Mouse (Mus musculus) 416B (cell line): ENCODE data around the gene Olfr557.
A peak's percentile ranks its signal among the peaks of the same experiment; 100 is the strongest.

ENCODE experiments used
- DNase-seq: peaks from one replicate; pipeline ENCODE4 v3.0.0; 2011; ENCODE audit warnings: low read depth

Gene Olfr557

DNA sequence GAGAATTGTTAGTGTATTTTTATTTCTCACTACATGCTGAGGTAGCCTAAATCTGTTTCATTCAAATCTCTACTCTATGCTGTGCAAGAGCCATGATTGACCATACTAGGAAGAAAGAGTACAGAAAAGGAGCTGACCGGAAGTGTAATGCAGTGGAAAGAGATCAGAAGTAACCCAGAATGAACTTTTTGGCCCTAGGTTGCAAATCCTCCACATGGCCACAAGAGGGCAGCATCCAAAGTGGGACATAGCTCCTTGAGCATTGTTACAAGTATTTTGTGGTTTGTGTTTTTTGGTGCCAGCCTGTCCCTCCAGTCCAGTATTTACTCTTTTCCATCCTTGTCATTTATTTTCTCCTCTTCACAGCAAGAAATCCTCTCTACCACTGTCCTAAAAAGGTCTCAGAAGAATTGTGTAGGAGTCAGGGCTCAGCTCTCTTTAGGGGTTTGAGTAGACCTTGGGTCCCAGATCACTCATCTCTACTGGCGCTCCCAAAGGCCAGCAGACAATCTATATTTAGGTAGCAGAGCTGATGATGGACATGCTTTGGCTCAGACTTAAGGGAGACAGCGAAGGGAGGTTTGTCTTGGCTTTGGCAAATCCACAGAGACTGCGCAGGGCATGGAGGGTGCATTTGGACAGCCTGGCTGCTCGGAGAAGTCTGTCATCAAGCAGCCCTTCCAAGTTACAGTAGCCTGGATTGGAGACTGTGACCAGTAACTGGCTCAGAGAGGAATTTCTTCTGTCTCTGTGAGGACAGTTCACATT is at the start of gene Olfr557:
Gene Olfr557, plus strand, starts transcription at position 553 of the 768 bp plus-strand sequence.
- peak; percentile 66 for DNase-seq

DNA sequence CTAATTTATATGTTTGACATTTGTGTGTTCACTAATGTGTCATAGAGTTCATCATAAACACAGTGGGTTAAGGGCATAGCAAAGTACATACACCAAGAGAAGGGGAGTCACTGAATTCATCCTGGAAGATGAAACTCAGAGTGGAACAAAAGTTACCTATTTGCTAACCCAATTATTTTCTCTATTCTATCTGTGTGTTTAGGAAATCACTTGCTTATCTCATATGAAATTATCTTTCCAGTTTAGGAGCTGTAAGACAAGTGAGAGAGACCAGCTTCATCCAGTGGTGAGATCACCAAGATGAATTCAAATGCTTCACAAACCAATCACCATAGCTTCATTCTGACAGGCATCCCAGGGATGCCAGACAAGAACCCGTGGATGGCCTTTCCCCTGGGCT is 37.2 kb upstream of the Olfr557 start, which contains the start of gene Olfr555:
Gene Olfr555, plus strand, starts transcription at position 301 of the 400 bp plus-strand sequence.
- no peak for DNase-seq

DNA sequence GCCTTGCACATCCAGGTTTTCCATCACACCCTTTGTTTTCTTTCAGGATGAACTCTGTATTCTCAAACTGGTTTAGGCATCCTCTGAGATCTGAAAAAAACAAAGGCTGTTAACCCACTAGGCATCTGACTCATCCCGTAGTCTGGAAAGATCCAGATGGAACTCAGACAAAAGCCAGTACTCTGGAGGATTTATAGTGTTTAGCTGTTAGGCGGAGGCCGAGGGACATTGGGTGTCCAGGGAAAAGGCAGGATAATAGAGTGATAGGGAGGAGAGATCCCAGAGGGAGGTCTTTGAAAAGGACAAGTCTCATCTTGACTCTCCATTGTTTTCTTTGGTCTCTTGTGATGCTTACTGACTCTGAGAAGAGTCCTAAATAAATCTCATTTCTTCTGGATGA is 31.1 kb upstream of the Olfr557 start, which contains the start of gene Olfr556:
Gene Olfr556, plus strand, starts transcription at position 301 of the 400 bp plus-strand sequence.
- no peak for DNase-seq

DNA sequence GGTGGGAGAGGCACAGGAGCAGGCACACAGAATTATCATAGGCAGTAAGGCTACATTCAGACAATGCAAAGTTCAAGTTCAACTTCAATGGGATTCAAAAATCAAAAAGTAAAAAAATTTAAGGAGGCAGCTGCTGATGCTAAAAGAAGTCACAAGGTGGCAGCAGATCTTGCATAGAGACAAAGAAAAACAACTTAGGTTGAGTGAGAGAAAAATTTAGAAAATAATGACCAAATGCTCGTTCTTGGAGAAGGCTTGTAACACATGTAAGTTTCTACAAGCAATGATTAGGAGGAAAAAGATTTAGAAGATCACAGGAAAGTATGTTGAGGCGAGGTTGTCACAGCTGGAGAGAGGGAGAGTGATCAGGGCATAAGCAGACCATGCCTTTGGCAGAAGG is 30.3 kb upstream of the Olfr557 start:
- peak; percentile 59 for DNase-seq

DNA sequence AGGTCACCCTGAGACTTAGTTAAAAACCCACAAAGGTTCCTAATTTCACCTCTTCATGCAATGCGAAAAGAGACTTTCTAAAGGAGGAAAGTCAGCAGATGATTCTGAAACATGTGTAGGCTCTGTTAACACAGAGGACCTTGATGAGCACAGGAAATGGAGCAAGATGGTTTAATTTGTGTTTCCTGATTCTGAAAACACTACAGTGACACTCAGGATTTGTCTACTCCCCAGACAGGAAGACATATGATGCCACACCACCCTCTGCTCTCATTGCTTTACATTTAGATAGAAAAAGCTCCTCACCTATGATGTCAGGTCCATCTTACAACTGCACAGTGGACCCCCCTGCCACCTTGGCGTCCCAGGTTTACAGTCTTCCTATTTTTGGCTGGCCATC is 19.5 kb upstream of the Olfr557 start:
- DNase-seq: peak; percentile 40

DNA sequence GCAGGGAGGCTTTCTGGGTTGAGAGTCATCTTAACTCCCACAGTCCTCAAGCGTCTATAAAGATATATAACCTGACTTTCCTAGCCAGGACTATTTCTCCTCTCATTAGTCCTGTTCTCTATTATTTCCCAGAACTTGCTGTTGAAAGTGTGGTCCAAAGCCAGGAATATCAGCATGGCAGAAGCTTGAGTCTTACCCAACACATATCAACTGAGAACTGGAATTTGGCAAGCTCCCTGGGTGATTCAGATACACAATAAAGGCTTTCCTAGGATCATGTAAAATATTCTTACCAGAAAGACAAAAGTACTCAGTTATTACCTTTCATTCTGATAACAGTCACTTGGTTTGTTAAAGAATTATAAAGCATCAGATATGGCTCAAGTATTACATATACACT is 13.8 kb upstream of the Olfr557 start:
- DNase-seq: no peak

DNA sequence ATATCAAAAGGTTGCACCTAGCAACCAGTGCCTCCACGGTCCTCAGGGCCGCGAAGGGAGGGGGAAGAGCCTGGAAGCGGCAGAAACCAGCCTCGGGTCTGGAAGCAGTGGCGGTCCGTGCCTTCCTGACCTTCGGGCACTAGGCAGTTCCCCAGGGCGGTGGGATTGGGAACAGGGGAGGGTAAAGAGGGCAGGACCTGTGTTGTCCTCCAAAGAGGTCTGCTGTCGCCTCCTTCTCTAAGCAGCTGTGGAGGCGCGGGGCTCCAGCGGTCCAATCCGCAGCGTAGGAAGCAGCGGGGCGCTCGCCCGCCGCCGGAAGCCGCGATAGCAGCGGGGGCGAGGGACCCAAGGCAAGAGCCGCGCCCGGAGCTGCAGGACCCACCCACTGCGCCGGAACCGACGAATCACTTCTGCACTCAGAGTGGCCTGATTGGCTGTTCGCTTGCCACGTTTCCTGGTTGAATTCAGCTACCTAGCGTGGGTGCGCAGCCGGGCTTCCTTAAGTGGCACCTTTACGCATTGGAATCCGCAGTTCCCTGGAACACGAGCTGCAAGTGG is 8.7 kb upstream of the Olfr557 start, which contains the start of gene Trim68:
Gene Trim68, minus strand, starts transcription at position 384 of the 558 bp plus-strand sequence.
- DNase-seq: peak; percentile 92

DNA sequence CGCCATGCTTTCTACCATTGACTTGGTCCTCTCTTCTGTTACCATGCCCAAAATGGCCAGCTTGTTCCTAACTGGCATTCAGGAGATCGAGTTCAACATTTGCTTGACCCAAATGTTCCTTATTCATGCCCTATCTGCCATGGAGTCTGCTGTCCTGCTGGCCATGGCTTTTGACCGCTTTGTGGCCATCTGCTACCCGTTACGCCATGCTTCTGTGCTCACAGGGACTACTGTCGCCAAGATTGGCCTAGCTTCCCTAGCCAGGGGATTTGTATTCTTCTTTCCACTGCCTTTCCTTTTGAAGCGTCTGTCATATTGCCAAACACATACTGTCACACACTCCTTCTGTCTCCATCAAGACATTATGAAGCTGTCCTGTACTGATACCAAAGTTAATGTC is 2.8 kb downstream of the Olfr557 start:
- no peak for DNase-seq

DNA sequence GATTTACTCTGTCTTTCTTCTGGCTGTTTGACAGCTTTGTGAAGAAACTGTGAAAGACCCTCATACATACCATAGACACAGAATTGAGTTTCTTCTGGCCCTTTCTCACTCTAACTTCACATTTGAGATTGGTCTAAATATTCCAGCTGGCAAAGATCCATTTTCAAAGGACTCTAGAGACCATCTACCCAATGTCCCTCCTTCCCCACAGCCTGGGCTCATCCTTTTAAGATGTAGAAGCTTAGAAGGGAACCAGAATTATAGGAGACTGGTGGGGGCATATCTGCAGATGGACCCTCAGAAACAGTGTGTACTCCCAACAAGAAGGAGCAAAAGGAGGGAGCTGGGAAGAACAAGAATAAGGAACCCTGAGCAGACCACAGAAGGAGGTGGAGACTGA is 6.2 kb downstream of the Olfr557 start, which contains the start of gene Olfr558:
Gene Olfr558, plus strand, starts transcription at position 301 of the 400 bp plus-strand sequence.
- DNase-seq: no peak

DNA sequence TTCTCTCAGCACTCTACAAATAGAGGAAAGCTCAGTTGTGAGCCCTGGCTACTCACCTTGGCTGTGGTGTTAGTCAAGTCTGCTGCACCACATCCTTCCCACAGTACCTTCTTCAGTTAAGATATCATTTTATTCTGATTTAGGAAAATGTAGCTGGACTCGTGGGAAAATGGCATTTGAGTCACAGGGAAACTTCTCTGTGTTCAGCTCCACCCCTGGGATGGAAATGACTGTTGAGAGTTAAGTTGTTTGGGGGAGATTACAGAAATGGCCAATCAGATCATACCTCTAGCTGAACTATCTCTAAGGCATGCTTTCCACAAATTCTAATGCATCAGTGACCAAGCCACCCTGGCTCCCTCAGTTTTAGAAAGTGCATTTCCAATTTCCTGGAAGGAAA is 23.3 kb downstream of the Olfr557 start, which contains the start of gene Olfr33:
Gene Olfr33, minus strand, starts transcription at position 101 of the 400 bp plus-strand sequence.
- no peak for DNase-seq

DNA sequence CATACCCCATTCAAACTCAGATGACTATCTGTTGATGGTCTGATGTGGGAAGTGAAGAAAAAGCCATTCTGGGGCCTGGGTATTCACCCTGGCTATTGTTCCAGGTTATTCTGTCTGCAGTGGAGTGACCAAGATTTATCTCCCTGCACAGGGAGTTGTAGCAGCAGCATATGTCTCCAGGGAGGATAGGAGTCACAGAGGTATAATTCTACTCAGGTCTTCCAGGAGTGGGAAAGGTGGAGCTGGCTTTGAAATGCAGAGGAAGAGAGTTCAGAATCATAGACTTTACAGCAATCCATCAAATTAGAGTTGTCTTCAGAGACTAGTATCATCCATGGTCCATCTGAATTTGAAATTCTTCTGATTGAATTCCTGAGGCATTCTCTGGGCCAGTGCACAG is 31.7 kb downstream of the Olfr557 start, which contains the start of gene Olfr559:
Gene Olfr559, minus strand, starts transcription at position 101 of the 400 bp plus-strand sequence.
- DNase-seq: no peak

DNA sequence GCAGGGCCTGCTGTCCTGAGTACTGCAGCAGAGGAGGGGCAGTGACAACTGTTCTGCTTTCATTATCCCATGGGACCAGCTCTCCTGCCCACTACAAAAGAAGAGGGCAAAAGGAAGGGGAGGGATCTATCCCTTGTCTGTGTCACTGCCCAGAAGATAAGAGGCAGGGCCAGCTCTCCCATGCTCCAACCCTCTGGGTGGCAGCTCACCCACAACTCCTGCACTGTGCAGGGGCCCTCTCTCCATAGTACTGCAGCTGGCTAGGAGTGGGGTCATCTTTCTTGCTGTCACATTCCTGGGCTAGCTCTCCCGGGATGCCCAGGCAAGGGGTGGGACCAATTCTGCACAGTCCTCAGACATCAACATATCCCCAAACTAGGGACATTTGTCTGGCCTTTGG is 38.1 kb downstream of the Olfr557 start:
- no peak for DNase-seq

DNA sequence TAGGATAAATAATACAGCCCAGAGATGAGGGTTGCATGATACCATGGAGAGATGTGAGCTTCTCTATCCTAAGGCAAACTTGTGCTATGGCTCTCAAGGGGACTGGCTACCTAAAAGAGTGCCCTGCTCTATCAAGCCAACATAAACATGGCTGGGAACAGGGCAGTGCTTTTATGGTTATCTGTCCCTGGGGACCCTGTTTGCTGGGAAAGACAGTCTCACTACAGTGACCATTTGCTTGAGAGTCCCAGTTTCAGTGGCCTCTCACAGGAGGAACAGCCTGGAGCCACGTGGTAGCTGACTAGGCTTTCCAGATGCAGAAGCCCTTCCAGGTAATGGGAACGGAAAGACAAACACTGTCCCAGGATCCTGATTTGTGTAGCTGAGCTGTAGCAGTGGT is 42.0 kb downstream of the Olfr557 start:
- DNase-seq: no peak
